Comparison of ENCODE assay signal across 24 mouse cellular contexts in genomic region chr2:65207750-65208149, GRCm38 (mm10). TPM values are rescaled to one million over a fixed set of nuclear protein-coding genes. Genes with fewer than 3 reads are reported as not detected.
A peak's percentile ranks its signal among the peaks of the same experiment; 100 is the strongest.
DNase-seq lines count a peak whose midpoint lies in the region; ATAC-seq and TF ChIP-seq lines count a peak whose summit lies in the region.
"Had no signal": no experiment of that assay in that cellular context is flagged by ENCODE, and none has a peak within 500 bp of the region (broad histone marks: within the 10 kb centered on the region; RNA-seq: fewer than 3 reads in every experiment).

No protein-coding gene starts in this region.

- no peak overlapping the region for H3K4me2 ChIP-seq in intestine, embryonic 16.5 days (ENCODE audit: low read depth, low read length)
- no peak overlapping the region for H3K4me2 ChIP-seq in intestine, embryonic 15.5 days (replicated peaks)
- H3K4me2 ChIP-seq in intestine, postnatal 0 days (replicated peaks; ENCODE audit: low read depth), result no peak overlapping the region
- H3K4me2 ChIP-seq: embryonic facial prominence, embryonic 12.5 days; forebrain, embryonic 13.5 days; forebrain, embryonic 15.5 days had no signal

- no peaks in the 10 kb centered on the region for H3K9me3 ChIP-seq in intestine, embryonic 16.5 days (ENCODE audit: control insufficient read depth, low read length)
- H3K9me3 ChIP-seq in intestine, embryonic 15.5 days, result no peaks in the 10 kb centered on the region
- H3K9me3 ChIP-seq in intestine, postnatal 0 days (ENCODE audit: control insufficient read depth), result no peaks in the 10 kb centered on the region
- H3K9me3 ChIP-seq: embryonic facial prominence, embryonic 10.5 days; embryonic facial prominence, embryonic 12.5 days; forebrain, embryonic 13.5 days; forebrain, embryonic 15.5 days had no signal

- no peak overlapping the region for H3K4me3 ChIP-seq in intestine, embryonic 16.5 days (ENCODE audit: low read length)
- H3K4me3 ChIP-seq in intestine, embryonic 15.5 days (replicated peaks), result no peak overlapping the region
- no peak overlapping the region for H3K4me3 ChIP-seq in intestine, postnatal 0 days (ENCODE audit: low read depth, low read length)
- H3K4me3 ChIP-seq: embryonic facial prominence, embryonic 10.5 days; embryonic facial prominence, embryonic 12.5 days; forebrain, embryonic 13.5 days; forebrain, embryonic 15.5 days had no signal

- H3K27ac ChIP-seq in intestine, embryonic 16.5 days (ENCODE audit: low read length), result no peak overlapping the region
- no peak overlapping the region for H3K27ac ChIP-seq in intestine, embryonic 15.5 days
- H3K27ac ChIP-seq in intestine, postnatal 0 days (ENCODE audit: low read depth, low read length), result no peak overlapping the region
- H3K27ac ChIP-seq: embryonic facial prominence, embryonic 10.5 days; embryonic facial prominence, embryonic 12.5 days; forebrain, embryonic 13.5 days; forebrain, embryonic 15.5 days had no signal

- no peaks in the 10 kb centered on the region for H3K27me3 ChIP-seq in intestine, embryonic 16.5 days (replicated peaks; ENCODE audit: control insufficient read depth, insufficient read depth, low read length)
- no peaks in the 10 kb centered on the region for H3K27me3 ChIP-seq in intestine, embryonic 15.5 days (replicated peaks)
- no peaks in the 10 kb centered on the region for H3K27me3 ChIP-seq in intestine, postnatal 0 days (replicated peaks; ENCODE audit: control insufficient read depth, insufficient read depth, low read length)
- H3K27me3 ChIP-seq: embryonic facial prominence, embryonic 12.5 days; forebrain, embryonic 13.5 days; forebrain, embryonic 15.5 days; Patski had no signal

- peak; percentile 23; the same call in 1 of the 2 replicates for ATAC-seq in intestine, embryonic 16.5 days
- no peak for ATAC-seq in intestine, embryonic 15.5 days
- peak; percentile 69; the same call in 1 of the 2 replicates for ATAC-seq in common myeloid progenitor, adult 5-6 weeks (replicated peaks; ENCODE audit: low read depth, poor library complexity, severe bottlenecking)
- peak; percentile 77 for ATAC-seq in intestine, postnatal 0 days
- peak; percentile 79 for ATAC-seq in megakaryocyte progenitor cell, adult 5-6 weeks (replicated peaks; ENCODE audit: poor library complexity)
- no peak for ATAC-seq in monocyte, adult 5-6 weeks (replicated peaks; ENCODE audit: insufficient number of reproducible peaks, low FRiP score, low TSS enrichment, poor library complexity, severe bottlenecking)
- ATAC-seq: activated CD4-positive, CD25-positive, alpha-beta regulatory T cell, adult 4 months; forebrain, embryonic 13.5 days; forebrain, embryonic 15.5 days; forebrain, postnatal 0 days; Patski had no signal

- peaks cover 5% of the 10 kb centered on the region; the same call in 1 of the 2 replicates for H3K4me1 ChIP-seq in intestine, embryonic 16.5 days (ENCODE audit: control insufficient read depth, insufficient read depth, low read length)
- no peaks in the 10 kb centered on the region; the same call in 1 of the 2 replicates for H3K4me1 ChIP-seq in intestine, embryonic 15.5 days (replicated peaks)
- no peaks in the 10 kb centered on the region for H3K4me1 ChIP-seq in intestine, postnatal 0 days (replicated peaks; ENCODE audit: control insufficient read depth, insufficient read depth, low read length)
- H3K4me1 ChIP-seq: embryonic facial prominence, embryonic 12.5 days; forebrain, embryonic 13.5 days; forebrain, embryonic 15.5 days had no signal

- DNase-seq in lung, postnatal 4 days, result no peak
- no peak for DNase-seq in ovary, postnatal 10 days (ENCODE audit: low spot score)
- DNase-seq: adrenal gland, adult 8-10 months; adrenal gland, postnatal 14 days; cerebellum, adult 11 months; cerebellum, adult 18-20 months; cerebellum, adult 8-10 months; cerebellum, adult 9-11 months; cerebellum, postnatal 14 days; cerebellum, postnatal 36 days; forebrain, postnatal 0 days had no signal

- no peak for TF ChIP-seq CTCF in intestine, postnatal 0 days (IDR thresholded peaks at IDR 0.05; ENCODE audit: low read depth)

- 74% methylated on average over 2 of the region's 2 CpGs for WGBS in intestine, embryonic 16.5 days
- WGBS in intestine, embryonic 15.5 days, result 77% methylated on average over 2 of the region's 2 CpGs
- WGBS in intestine, postnatal 0 days, result 65% methylated on average over 2 of the region's 2 CpGs

- H3K9ac ChIP-seq in intestine, embryonic 16.5 days (ENCODE audit: low read depth, low read length), result no peak overlapping the region
- no peak overlapping the region for H3K9ac ChIP-seq in intestine, embryonic 15.5 days
- H3K9ac ChIP-seq in intestine, postnatal 0 days (ENCODE audit: low read depth, low read length), result no peak overlapping the region
- H3K9ac ChIP-seq: embryonic facial prominence, embryonic 12.5 days; forebrain, embryonic 13.5 days; forebrain, embryonic 15.5 days; forebrain, postnatal 0 days had no signal

- H3K36me3 ChIP-seq in intestine, embryonic 16.5 days (ENCODE audit: control insufficient read depth, insufficient read depth, low read length), result no peaks in the 10 kb centered on the region
- H3K36me3 ChIP-seq in intestine, embryonic 15.5 days, result no peaks in the 10 kb centered on the region
- no peaks in the 10 kb centered on the region for H3K36me3 ChIP-seq in intestine, postnatal 0 days (ENCODE audit: control insufficient read depth, insufficient read depth)
- H3K36me3 ChIP-seq: embryonic facial prominence, embryonic 10.5 days; embryonic facial prominence, embryonic 12.5 days; forebrain, embryonic 15.5 days; G1E had no signal

RNA-seq across cellular contexts. Expression of gene Cobll1, which starts 31.5 kb away (rescaled TPM):
- 20.2 and 23.6 TPM in 2 replicates for polyA plus RNA-seq in intestine, embryonic 16.5 days (2015; fragmentation: Nextera tagmentation; extraction: Ambion mirVana)
- 19.9 and 21.9 TPM in 2 replicates for polyA plus RNA-seq in intestine, embryonic 15.5 days (2015; fragmentation: Nextera tagmentation; extraction: Ambion mirVana)
- total RNA-seq in common myeloid progenitor, adult 5-6 weeks (2017), result 3.9 and 6.9 TPM in 2 replicates
- 14.2 and 17.3 TPM in 2 replicates for polyA plus RNA-seq in intestine, postnatal 0 days (2015; fragmentation: Nextera tagmentation; extraction: Ambion mirVana)
- total RNA-seq in megakaryocyte progenitor cell, adult 5-6 weeks (2015), result 1.9 and 3.9 TPM in 2 replicates
- total RNA-seq in megakaryocyte progenitor cell, adult 5-6 weeks (2017), result 1.6 and 2.2 TPM in 2 replicates
- total RNA-seq in monocyte, adult 5-6 weeks (2017), result 3.8 to 17.0 TPM (median 4.2 TPM) in 3 replicates
- polyA plus RNA-seq: G1E had no signal

Comparison
In these comparisons a context has a peak if more than half of its experiments do, and no peak if none do; other contexts are left out.
1. ATAC-seq: peak in intestine, embryonic 16.5 days (single experiment), common myeloid progenitor, adult 5-6 weeks (single experiment), intestine, postnatal 0 days (single experiment) and megakaryocyte progenitor cell, adult 5-6 weeks (single experiment); none in intestine, embryonic 15.5 days (single experiment) and monocyte, adult 5-6 weeks (single experiment).